Comparison of ENCODE assay signal across 9 mouse cellular contexts in genomic region chr4:63316076-63316746, GRCm38 (mm10). TPM values are rescaled to one million over a fixed set of nuclear protein-coding genes. Genes with fewer than 3 reads are reported as not detected.
DNase-seq lines count a peak whose midpoint lies in the region; ATAC-seq lines count a peak whose summit lies in the region.
"Had no signal": no experiment of that assay in that cellular context is flagged by ENCODE, and none has a peak within 500 bp of the region (broad histone marks: within the 10 kb centered on the region; RNA-seq: fewer than 3 reads in every experiment).

No protein-coding gene starts in this region.

- no peak overlapping the region for H3K4me3 ChIP-seq in embryonic facial prominence, embryonic 13.5 days
- H3K4me3 ChIP-seq in embryonic facial prominence, embryonic 10.5 days = no peak overlapping the region
- H3K4me3 ChIP-seq in heart, embryonic 15.5 days = no peak overlapping the region

- WGBS in embryonic facial prominence, embryonic 13.5 days = 63% methylated on average over 9 of the region's 9 CpGs
- WGBS in embryonic facial prominence, embryonic 10.5 days = 71% methylated on average over 9 of the region's 9 CpGs
- WGBS in heart, embryonic 15.5 days = 49% methylated on average over 9 of the region's 9 CpGs

- no peaks in the 10 kb centered on the region for H3K9me3 ChIP-seq in embryonic facial prominence, embryonic 13.5 days
- no peaks in the 10 kb centered on the region for H3K9me3 ChIP-seq in embryonic facial prominence, embryonic 10.5 days
- H3K9me3 ChIP-seq in heart, embryonic 15.5 days (replicated peaks) = no peaks in the 10 kb centered on the region

- no peaks in the 10 kb centered on the region for H3K27me3 ChIP-seq in embryonic facial prominence, embryonic 13.5 days
- no peaks in the 10 kb centered on the region for H3K27me3 ChIP-seq in embryonic facial prominence, embryonic 10.5 days (replicated peaks; ENCODE audit: low read depth, poor library complexity, severe bottlenecking)
- no peaks in the 10 kb centered on the region; the same call in 1 of the 2 replicates for H3K27me3 ChIP-seq in heart, embryonic 15.5 days

- 0 out of 2 replicates have a peak, but pooled peaks cover 5% of the 10 kb centered on the region for H3K4me1 ChIP-seq in embryonic facial prominence, embryonic 13.5 days
- H3K4me1 ChIP-seq in embryonic facial prominence, embryonic 10.5 days = no peaks in the 10 kb centered on the region
- peaks cover 10% of the 10 kb centered on the region; the same call in 1 of the 2 replicates for H3K4me1 ChIP-seq in heart, embryonic 15.5 days (replicated peaks)

- H3K4me2 ChIP-seq in embryonic facial prominence, embryonic 13.5 days = no peak overlapping the region
- H3K4me2 ChIP-seq in heart, embryonic 15.5 days = no peak overlapping the region

- no peak for DNase-seq in embryonic facial prominence, embryonic 10.5 days (ENCODE audit: low spot score)
- peak; percentile 42 for DNase-seq in right cerebral cortex, adult 18-20 months
- DNase-seq in right cerebral cortex, postnatal 4 days = no peak
- DNase-seq in lung, postnatal 36 days = peak; percentile 42
- DNase-seq in layer of hippocampus, adult 18-20 months (ENCODE audit: low spot score in 2 of 2) = no peak
- no peak for DNase-seq in layer of hippocampus, postnatal 10 days (ENCODE audit: low spot score in 2 of 2)

- H3K36me3 ChIP-seq in embryonic facial prominence, embryonic 13.5 days = peaks cover 85% of the 10 kb centered on the region
- peaks cover 19% of the 10 kb centered on the region for H3K36me3 ChIP-seq in embryonic facial prominence, embryonic 10.5 days (replicated peaks)
- peaks cover 4% of the 10 kb centered on the region; the same call in 1 of the 2 replicates for H3K36me3 ChIP-seq in heart, embryonic 15.5 days

- 0 out of 2 replicates have a peak overlapping the region, but pooled peaks have one; percentile 22 for H3K27ac ChIP-seq in embryonic facial prominence, embryonic 13.5 days
- H3K27ac ChIP-seq in embryonic facial prominence, embryonic 10.5 days (replicated peaks) = no peak overlapping the region
- no peak overlapping the region for H3K27ac ChIP-seq in heart, embryonic 15.5 days

- no peak; the same call in 1 of the 2 replicates for ATAC-seq in embryonic facial prominence, embryonic 13.5 days (ENCODE audit: insufficient number of reproducible peaks, insufficient read depth, low FRiP score, low TSS enrichment, low read depth)
- ATAC-seq in heart, embryonic 15.5 days (replicated peaks; ENCODE audit: insufficient number of reproducible peaks, insufficient read depth, low FRiP score, low read depth) = peak; percentile 44; the same call in 1 of the 2 replicates

- 0 out of 2 replicates have a peak overlapping the region, but pooled peaks have one; percentile 16 for H3K9ac ChIP-seq in embryonic facial prominence, embryonic 13.5 days
- no peak overlapping the region for H3K9ac ChIP-seq in heart, embryonic 15.5 days

RNA-seq across cellular contexts. Expression of gene Orm1, which starts 28.1 kb away (rescaled TPM):
- not detected in 2 replicates for polyA plus RNA-seq in embryonic facial prominence, embryonic 13.5 days (2015; fragmentation: Nextera tagmentation; extraction: Ambion mirVana)
- not detected in 2 replicates for polyA plus RNA-seq in embryonic facial prominence, embryonic 10.5 days (2016; fragmentation: Nextera tagmentation; extraction: Ambion mirVana)
- not detected in 2 replicates for polyA plus RNA-seq in heart, embryonic 15.5 days (2015; fragmentation: Nextera tagmentation; extraction: Ambion mirVana)
- not detected for total RNA-seq in layer of hippocampus, adult 18-20 months (2021)
- total RNA-seq in layer of hippocampus, postnatal 10 days (2021) = not detected
- total RNA-seq: left cerebral cortex, postnatal 14 days had no signal

RNA-seq across cellular contexts. Expression of gene Orm3, which starts 39.8 kb away (rescaled TPM):
- polyA plus RNA-seq in embryonic facial prominence, embryonic 13.5 days (2015; fragmentation: Nextera tagmentation; extraction: Ambion mirVana) = not detected in 2 replicates
- not detected in 2 replicates for polyA plus RNA-seq in embryonic facial prominence, embryonic 10.5 days (2016; fragmentation: Nextera tagmentation; extraction: Ambion mirVana)
- polyA plus RNA-seq in heart, embryonic 15.5 days (2015; fragmentation: Nextera tagmentation; extraction: Ambion mirVana) = not detected in 2 replicates
- total RNA-seq in layer of hippocampus, adult 18-20 months (2021) = not detected
- total RNA-seq in layer of hippocampus, postnatal 10 days (2021) = not detected
- total RNA-seq: left cerebral cortex, postnatal 14 days had no signal

RNA-seq across cellular contexts. Expression of gene Orm2, which starts 46.0 kb away (rescaled TPM):
- not detected in 2 replicates for polyA plus RNA-seq in embryonic facial prominence, embryonic 13.5 days (2015; fragmentation: Nextera tagmentation; extraction: Ambion mirVana)
- polyA plus RNA-seq in embryonic facial prominence, embryonic 10.5 days (2016; fragmentation: Nextera tagmentation; extraction: Ambion mirVana) = not detected in 2 replicates
- not detected in 2 replicates for polyA plus RNA-seq in heart, embryonic 15.5 days (2015; fragmentation: Nextera tagmentation; extraction: Ambion mirVana)
- not detected for total RNA-seq in layer of hippocampus, adult 18-20 months (2021)
- total RNA-seq in layer of hippocampus, postnatal 10 days (2021) = not detected
- total RNA-seq: left cerebral cortex, postnatal 14 days had no signal

Comparison
In these comparisons a context has a peak if more than half of its experiments do, and no peak if none do; other contexts are left out.
1. DNase-seq: peak in right cerebral cortex, adult 18-20 months (single experiment) and lung, postnatal 36 days (single experiment); none in embryonic facial prominence, embryonic 10.5 days (single experiment), right cerebral cortex, postnatal 4 days (single experiment), layer of hippocampus, adult 18-20 months (0 of 2) and layer of hippocampus, postnatal 10 days (0 of 2).